Mouse (Mus musculus) embryonic fibroblast, embryonic 13.5 days (primary cell): ENCODE data around the gene Gtf2a2.

Experiments used
- CTCF ChIP-seq: IDR thresholded peaks from 2 replicates; pipeline ENCODE4 v1.5.1; 2011; ENCODE audit warnings: mild to moderate bottlenecking, control low read depth, low read length, moderate library complexity, borderline replicate concordance; ENCODE audit not compliant: insufficient read depth
- POLR2A ChIP-seq: IDR thresholded peaks from 2 replicates; pipeline ENCODE4 v1.6.1; 2011; ENCODE audit warnings: low read depth, mild to moderate bottlenecking, control low read depth, low read length, moderate library complexity

DNA sequence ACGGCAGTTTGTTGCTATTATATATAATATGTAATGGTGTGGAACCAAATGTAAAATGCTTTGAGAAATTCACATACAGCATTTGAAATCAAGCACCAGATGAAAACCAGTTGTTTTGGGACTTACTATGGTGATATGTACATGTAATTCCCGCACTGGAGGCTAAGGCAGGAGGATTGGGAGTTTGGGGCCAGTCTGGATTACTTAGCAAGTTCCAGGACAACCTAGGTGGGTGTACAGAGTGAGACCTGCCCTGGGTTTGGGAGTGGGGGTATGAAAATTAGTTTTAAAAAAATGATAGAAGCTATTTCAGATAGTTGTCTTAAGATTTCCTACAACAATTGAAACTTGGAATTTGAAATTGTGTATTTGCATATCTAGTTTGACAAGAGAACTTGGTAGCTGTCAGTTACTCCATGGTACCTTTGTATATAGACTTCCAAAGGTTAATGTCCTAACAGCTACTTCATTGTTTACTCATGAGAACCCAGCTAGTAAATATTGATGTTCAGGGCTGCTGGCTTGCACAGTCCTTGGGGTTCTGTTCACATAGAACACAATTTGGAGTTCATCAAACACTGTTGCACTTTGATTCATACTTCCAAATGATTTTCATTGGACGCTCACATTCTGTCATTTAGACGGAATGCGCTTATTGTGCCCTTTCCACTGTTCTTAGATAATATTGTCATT lies 1.4 kb upstream of the Gtf2a2 start:
- TF ChIP-seq POLR2A = no peak
- no peak for TF ChIP-seq CTCF
